Mouse (Mus musculus): Measurements from ENCODE around the gene Sp110. TPM values are rescaled to one million over a fixed set of nuclear protein-coding genes. Genes with fewer than 3 reads are reported as not detected.
"Not testable (repeated sequence)": the region's sequence is repeated elsewhere in the genome, so short reads cannot be mapped to it uniquely, and the experiment has no call there.

Gene Sp110
- polyA plus RNA-seq, 1 experiment from 2014 or later = 3.1 TPM

DNA sequence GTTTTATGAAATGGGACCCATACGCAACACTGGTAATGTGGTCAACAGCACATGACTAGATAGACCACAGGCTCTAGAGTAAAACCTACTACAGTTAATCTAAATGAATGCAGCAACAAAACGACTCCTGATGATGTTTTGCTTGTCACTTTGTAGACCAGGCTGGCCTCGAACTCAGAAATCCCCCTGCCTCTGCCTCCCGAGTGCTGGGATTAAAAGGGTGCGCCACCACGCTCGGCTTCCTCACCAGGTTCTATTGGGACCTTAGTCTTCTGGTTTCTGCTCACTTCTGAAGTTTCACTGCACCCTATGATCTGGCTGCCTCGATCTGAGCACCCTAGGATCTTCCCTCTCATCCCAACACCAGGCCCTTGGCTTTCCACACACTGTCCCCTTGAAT lies 6.1 kb downstream of the Sp110 start:
- H3K9ac ChIP-seq; H3K4me3 ChIP-seq (replicated peaks); H3K27me3 ChIP-seq; ATAC-seq (ENCODE audit: insufficient number of reproducible peaks, low FRiP score, low TSS enrichment, low read depth); H3K36me3 ChIP-seq; H3K9me3 ChIP-seq (replicated peaks); H3K27ac ChIP-seq (replicated peaks); H3K4me1 ChIP-seq; H3K4me2 ChIP-seq (replicated peaks): not testable (repeated sequence)
- WGBS = 80% methylated on average over 8 of the region's 8 CpGs

GRCm38 (mm10) chr1:85588697-85589096 lies 9.9 kb downstream of the Sp110 start:
- not testable (repeated sequence) for ATAC-seq (ENCODE audit: insufficient number of reproducible peaks, low FRiP score, low TSS enrichment, low read depth)
- WGBS = 71% methylated on average over 1 of the region's 2 CpGs

DNA sequence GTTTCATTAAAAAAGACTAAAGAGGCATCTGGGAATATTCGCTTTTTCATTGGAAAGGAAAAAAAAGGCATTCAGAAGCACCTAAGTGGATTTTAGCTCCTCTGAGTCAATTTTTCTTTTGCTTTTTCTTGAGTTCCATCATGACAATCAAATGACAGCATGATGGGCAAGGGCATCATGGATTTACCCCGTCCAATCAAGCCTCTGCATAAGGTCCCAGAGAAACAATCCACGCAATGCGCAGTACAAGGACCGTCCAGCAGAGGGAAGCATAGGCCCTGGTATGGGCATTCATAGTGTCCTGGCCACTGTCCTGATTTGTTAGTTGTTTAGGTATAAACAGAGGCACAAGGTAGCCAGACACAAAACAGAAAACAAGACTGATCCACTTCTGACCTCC lies 17.1 kb downstream of the Sp110 start:
- H3K27ac ChIP-seq (replicated peaks); H3K9ac ChIP-seq; H3K4me3 ChIP-seq (replicated peaks); H3K36me3 ChIP-seq; H3K4me1 ChIP-seq; H3K4me2 ChIP-seq (replicated peaks); H3K9me3 ChIP-seq (replicated peaks); H3K27me3 ChIP-seq; ATAC-seq (ENCODE audit: insufficient number of reproducible peaks, low FRiP score, low TSS enrichment, low read depth): not testable (repeated sequence)
- 34% methylated on average over 5 of the region's 5 CpGs for WGBS

More at GRCm38 (mm10) chr1:85588697-85589096, 9.9 kb downstream of the Sp110 start:
- not testable (repeated sequence) for H3K36me3 ChIP-seq; H3K27ac ChIP-seq (replicated peaks); H3K4me2 ChIP-seq (replicated peaks); H3K9ac ChIP-seq; H3K27me3 ChIP-seq; H3K4me3 ChIP-seq (replicated peaks); H3K4me1 ChIP-seq; H3K9me3 ChIP-seq (replicated peaks)

DNA sequence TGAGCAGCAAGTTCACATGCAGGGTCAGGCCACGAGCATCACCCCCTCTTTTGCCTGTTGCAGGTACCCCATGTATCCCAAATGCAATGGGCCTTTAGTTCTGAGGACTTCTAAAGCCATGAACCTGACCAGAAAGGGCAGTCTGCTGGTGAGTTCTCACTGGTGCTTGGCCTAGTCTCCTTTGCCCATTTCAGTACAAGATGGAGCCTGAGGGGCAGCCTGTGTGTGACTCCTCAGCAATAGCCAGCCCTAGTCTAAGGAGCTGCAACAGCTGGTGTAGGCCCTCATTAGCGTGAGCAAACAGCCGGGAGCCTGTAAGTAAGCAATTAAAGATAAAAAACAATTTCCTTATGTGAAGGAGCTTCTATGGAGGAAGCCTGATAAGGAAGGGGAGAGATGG lies 18.0 kb downstream of the Sp110 start:
- not testable (repeated sequence) for H3K9me3 ChIP-seq (replicated peaks); H3K27ac ChIP-seq (replicated peaks); H3K9ac ChIP-seq; H3K4me2 ChIP-seq (replicated peaks); H3K4me3 ChIP-seq (replicated peaks); H3K27me3 ChIP-seq; H3K4me1 ChIP-seq; ATAC-seq (ENCODE audit: insufficient number of reproducible peaks, low FRiP score, low TSS enrichment, low read depth); H3K36me3 ChIP-seq
- whole genome bisulfite sequencing = 55% methylated on average over 3 of the region's 3 CpGs

DNA sequence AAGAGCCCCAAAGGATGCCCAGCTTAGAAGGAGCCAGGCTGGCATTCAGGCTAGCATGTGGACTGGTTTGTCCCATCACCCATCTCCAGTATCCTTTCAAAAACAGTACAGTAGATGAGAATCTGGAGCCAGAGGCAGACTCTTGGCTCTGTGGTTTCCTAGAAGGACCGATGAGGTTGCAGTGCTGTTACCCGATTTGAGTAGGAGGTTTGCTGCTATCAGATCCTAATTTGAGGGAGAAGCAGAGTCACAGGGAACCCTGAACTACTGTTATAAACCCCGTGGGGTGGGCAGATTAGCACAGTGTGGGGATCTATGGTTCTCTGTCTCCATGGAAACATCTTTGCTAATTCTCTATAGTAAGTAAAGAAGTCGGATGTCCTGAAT lies 18.5 kb downstream of the Sp110 start:
- H3K4me3 ChIP-seq (replicated peaks); H3K27ac ChIP-seq (replicated peaks); H3K4me1 ChIP-seq; H3K27me3 ChIP-seq; H3K9ac ChIP-seq; H3K36me3 ChIP-seq; H3K4me2 ChIP-seq (replicated peaks); H3K9me3 ChIP-seq (replicated peaks): not testable (repeated sequence)
- peak; percentile 43; the same call in 1 of the 2 replicates for ATAC-seq (ENCODE audit: insufficient number of reproducible peaks, low FRiP score, low TSS enrichment, low read depth)
- WGBS = 68% methylated on average over 3 of the region's 4 CpGs

DNA sequence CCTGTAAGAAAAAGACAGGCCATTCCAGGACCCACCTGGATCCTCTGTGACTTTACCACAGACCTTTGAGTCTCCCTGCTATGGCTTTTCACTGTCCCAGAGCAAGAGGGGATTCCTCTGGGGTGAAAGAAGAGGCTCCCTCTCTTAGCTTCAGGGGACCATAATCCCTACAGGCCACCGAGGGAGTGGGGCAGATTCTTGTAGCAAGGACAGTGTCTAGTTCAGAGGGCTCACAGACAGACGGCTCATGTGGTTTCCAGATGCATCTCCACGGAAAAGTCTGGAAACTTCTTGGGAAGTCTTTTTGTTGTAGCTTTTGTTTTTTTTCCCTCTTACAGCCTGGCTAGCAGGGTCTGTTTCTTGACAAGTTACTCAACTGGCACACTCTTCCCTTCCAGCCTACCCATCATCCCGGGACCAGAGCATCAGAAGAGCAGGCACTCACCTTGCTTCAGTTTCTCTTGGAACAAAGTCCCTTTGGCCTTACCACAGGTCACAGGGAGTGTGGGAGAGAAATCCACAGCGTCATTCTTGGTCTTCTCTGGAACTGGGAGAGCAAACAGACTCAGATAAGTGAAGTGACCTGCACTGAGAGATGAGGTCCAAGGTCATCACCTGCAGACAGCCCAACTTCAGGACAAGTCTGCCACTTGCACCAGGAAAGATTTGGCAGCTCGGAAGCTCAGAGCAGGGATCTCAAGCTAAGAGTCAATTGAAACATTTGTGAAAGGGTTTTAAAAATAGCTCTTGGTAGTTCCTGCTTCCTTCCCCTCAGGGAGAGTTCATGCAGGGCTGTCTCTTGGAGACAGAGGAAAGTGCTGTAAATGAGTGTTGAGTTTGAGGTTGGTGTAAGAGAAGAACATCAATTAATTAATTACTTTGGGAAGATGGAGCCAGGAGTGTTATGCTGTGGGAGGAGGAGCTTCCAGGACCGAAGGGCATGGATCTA lies 19.1 kb downstream of the Sp110 start:
- not testable (repeated sequence) for H3K9ac ChIP-seq; H3K27me3 ChIP-seq; H3K27ac ChIP-seq (replicated peaks); H3K4me2 ChIP-seq (replicated peaks); H3K36me3 ChIP-seq; H3K4me1 ChIP-seq; H3K4me3 ChIP-seq (replicated peaks); H3K9me3 ChIP-seq (replicated peaks)
- WGBS = 51% methylated on average over 6 of the region's 7 CpGs
- ATAC-seq (ENCODE audit: insufficient number of reproducible peaks, low FRiP score, low TSS enrichment, low read depth) = peak; percentile 60; the same call in 1 of the 2 replicates

- H3K4me1 ChIP-seq; H3K9ac ChIP-seq; ATAC-seq (ENCODE audit: insufficient number of reproducible peaks, low FRiP score, low TSS enrichment, low read depth); H3K27ac ChIP-seq (replicated peaks); H3K4me3 ChIP-seq (replicated peaks); H3K4me2 ChIP-seq (replicated peaks); H3K27me3 ChIP-seq; H3K36me3 ChIP-seq; H3K9me3 ChIP-seq (replicated peaks): not testable (repeated sequence)
- 69% methylated on average over 3 of the region's 3 CpGs for whole genome bisulfite sequencing
These were observed 20.1 kb downstream of the Sp110 start for GRCm38 (mm10) chr1:85578372-85579010.

DNA sequence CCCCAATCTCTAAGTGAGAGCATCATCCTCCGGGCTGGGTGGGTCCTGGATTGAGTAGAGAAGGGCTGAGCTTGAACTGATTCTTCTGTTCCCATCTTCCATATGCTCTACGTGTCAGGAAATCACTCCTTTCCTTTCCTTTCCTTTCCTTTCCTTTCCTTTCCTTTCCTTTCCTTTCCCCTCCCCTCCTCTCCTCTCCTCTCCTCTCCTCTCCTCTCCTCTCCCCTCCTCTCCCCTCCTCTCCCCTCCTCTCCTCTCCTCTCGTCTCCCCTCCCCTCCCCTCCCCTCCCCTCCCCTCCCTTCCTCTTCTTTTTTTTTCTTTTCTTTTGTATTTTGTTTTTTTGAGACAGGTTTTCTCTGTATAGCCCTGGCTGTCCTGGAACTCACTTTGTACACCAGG lies 23.2 kb downstream of the Sp110 start, which contains the start of gene G530012D18Rik:
TSS of gene G530012D18Rik (plus strand) at position 301 of the 400 bp plus-strand sequence.
- not testable (repeated sequence) for H3K27me3 ChIP-seq; H3K27ac ChIP-seq (replicated peaks); H3K4me3 ChIP-seq (replicated peaks); ATAC-seq (ENCODE audit: insufficient number of reproducible peaks, low FRiP score, low TSS enrichment, low read depth); H3K36me3 ChIP-seq; H3K4me1 ChIP-seq; H3K9ac ChIP-seq; H3K4me2 ChIP-seq (replicated peaks); H3K9me3 ChIP-seq (replicated peaks)
- 73% methylated on average over 2 of the region's 3 CpGs for WGBS

DNA sequence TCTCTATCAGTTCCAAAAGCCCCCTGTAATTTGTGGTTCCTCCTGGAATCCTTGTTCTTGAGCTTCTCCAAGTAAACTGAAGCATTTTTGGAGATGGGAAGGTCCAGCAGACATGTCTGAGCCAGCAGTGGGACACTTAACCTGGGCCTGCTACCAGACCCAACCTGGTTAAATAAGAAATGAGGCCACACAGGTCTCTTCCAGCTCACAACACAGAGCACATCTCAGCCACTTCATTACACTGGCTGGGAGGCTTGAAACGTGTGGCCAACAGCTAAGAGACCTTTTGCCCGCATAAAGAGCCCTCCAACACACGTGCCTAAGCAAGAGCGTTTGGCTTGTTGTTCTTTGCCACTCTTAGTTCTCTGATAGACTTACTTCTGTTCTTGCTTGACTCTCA lies 25.1 kb downstream of the Sp110 start:
- 66% methylated on average over 4 of the region's 4 CpGs for WGBS
- H3K9me3 ChIP-seq (replicated peaks); H3K9ac ChIP-seq; H3K27ac ChIP-seq (replicated peaks); H3K4me1 ChIP-seq; ATAC-seq (ENCODE audit: insufficient number of reproducible peaks, low FRiP score, low TSS enrichment, low read depth); H3K4me3 ChIP-seq (replicated peaks); H3K36me3 ChIP-seq; H3K4me2 ChIP-seq (replicated peaks); H3K27me3 ChIP-seq: not testable (repeated sequence)

- H3K36me3 ChIP-seq; ATAC-seq (ENCODE audit: insufficient number of reproducible peaks, low FRiP score, low TSS enrichment, low read depth): not testable (repeated sequence)
These were observed 43.4 kb downstream of the Sp110 start for GRCm38 (mm10) chr1:85555261-85555660.

DNA sequence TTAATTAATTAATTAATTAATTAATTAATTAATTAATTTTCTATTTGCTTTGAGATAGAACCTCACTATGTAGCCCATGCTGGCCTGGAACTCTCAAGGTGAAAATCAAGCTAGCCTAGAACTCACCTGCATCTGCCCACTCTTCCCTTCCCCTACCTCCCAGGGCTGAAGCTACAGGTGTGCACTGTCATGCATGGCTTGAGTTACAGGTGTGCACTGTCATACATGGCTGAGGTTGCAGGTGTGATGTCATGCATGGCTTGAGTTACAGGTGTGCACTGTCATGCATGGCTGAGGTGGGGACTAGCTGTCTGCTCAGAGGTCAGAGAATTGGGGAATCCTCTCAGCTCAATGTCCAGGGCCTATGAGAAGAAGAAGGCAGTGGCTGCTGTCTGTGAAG lies 52.2 kb downstream of the Sp110 start:
- H3K9me3 ChIP-seq (replicated peaks); H3K4me3 ChIP-seq (replicated peaks); H3K9ac ChIP-seq; H3K4me2 ChIP-seq (replicated peaks); H3K27me3 ChIP-seq; ATAC-seq (ENCODE audit: insufficient number of reproducible peaks, low FRiP score, low TSS enrichment, low read depth); H3K27ac ChIP-seq (replicated peaks); H3K36me3 ChIP-seq; H3K4me1 ChIP-seq: not testable (repeated sequence)

More at GRCm38 (mm10) chr1:85555261-85555660, 43.4 kb downstream of the Sp110 start:
- H3K4me3 ChIP-seq (replicated peaks); H3K27ac ChIP-seq (replicated peaks); H3K4me2 ChIP-seq (replicated peaks); H3K27me3 ChIP-seq; H3K9ac ChIP-seq; H3K4me1 ChIP-seq; H3K9me3 ChIP-seq (replicated peaks): not testable (repeated sequence)
- 78% methylated on average over 4 of the region's 4 CpGs for WGBS
